ENCODE assay signal across 12 mouse cellular contexts in the genomic region with DNA sequence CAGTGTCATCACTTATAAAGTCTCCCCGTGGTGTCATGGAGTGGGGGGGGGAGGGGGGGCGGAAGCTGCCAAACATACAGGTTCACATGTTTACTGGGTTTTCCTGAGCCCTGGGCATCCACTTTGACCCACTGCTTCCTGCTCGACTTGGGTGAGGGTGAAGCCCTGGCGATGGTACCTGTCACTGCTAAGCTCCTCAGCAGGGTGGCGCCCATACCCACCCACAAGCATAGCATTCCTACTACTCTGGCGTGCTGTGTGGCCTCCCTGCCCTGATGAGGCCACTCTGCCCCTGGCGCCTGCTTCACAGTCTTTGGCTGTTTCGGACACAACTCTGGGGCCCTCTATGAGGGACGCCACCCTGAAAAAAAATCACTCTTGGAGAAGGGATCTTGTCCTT. TPM values are rescaled to one million over a fixed set of nuclear protein-coding genes. Genes with fewer than 3 reads are reported as not detected.
DNase-seq lines count a peak whose midpoint lies in the region; ATAC-seq and TF ChIP-seq lines count a peak whose summit lies in the region.
"Had no signal": no experiment of that assay in that cellular context is flagged by ENCODE, and none has a peak within 500 bp of the region (broad histone marks: within the 10 kb centered on the region; RNA-seq: fewer than 3 reads in every experiment).

No protein-coding gene starts in this region.

- H3K36me3 ChIP-seq in heart, embryonic 10.5 days, result peaks cover 33% of the 10 kb centered on the region
- H3K36me3 ChIP-seq in embryonic facial prominence, embryonic 10.5 days (replicated peaks), result peaks cover 44% of the 10 kb centered on the region
- H3K36me3 ChIP-seq in hindbrain, embryonic 13.5 days, result peaks cover 36% of the 10 kb centered on the region

- peaks cover 42% of the 10 kb centered on the region for H3K4me1 ChIP-seq in heart, embryonic 10.5 days
- H3K4me1 ChIP-seq in embryonic facial prominence, embryonic 10.5 days, result peaks cover 51% of the 10 kb centered on the region
- peaks cover 41% of the 10 kb centered on the region for H3K4me1 ChIP-seq in hindbrain, embryonic 13.5 days (replicated peaks)

- TF ChIP-seq CTCF in layer of hippocampus, adult 2 months (conservative IDR thresholded peaks at IDR 0.05), result no peak

- no peaks in the 10 kb centered on the region for H3K27me3 ChIP-seq in heart, embryonic 10.5 days (ENCODE audit: insufficient read depth, poor library complexity, severe bottlenecking)
- H3K27me3 ChIP-seq in embryonic facial prominence, embryonic 10.5 days (replicated peaks; ENCODE audit: low read depth, poor library complexity, severe bottlenecking), result no peaks in the 10 kb centered on the region
- no peaks in the 10 kb centered on the region for H3K27me3 ChIP-seq in hindbrain, embryonic 13.5 days
- H3K27me3 ChIP-seq: CH12.LX; neural tube, embryonic 12.5 days had no signal

- H3K4me2 ChIP-seq in hindbrain, embryonic 13.5 days, result no peak overlapping the region

- H3K9ac ChIP-seq in hindbrain, embryonic 13.5 days, result peak overlapping the region; percentile 89

- no peak for DNase-seq in heart, embryonic 10.5 days (ENCODE audit: low spot score)
- no peak for DNase-seq in heart, postnatal 4 days
- no peak for DNase-seq in layer of hippocampus, adult 2 months (ENCODE audit: low spot score in 2 of 2)
- no peak for DNase-seq in layer of hippocampus, adult 8-10 months (ENCODE audit: low spot score in 2 of 2)
- no peak for DNase-seq in embryonic facial prominence, embryonic 10.5 days (ENCODE audit: low spot score)
- DNase-seq in right cerebral cortex, postnatal 14 days, result no peak
- DNase-seq in adipocyte (ENCODE audit: low spot score), result no peak
- DNase-seq: gastrocnemius, postnatal 10 days; kidney, adult 9 months had no signal

- no peaks in the 10 kb centered on the region for H3K9me3 ChIP-seq in heart, embryonic 10.5 days
- no peaks in the 10 kb centered on the region for H3K9me3 ChIP-seq in embryonic facial prominence, embryonic 10.5 days
- no peaks in the 10 kb centered on the region for H3K9me3 ChIP-seq in hindbrain, embryonic 13.5 days
- H3K9me3 ChIP-seq: neural tube, embryonic 12.5 days had no signal

- peak overlapping the region; percentile 86; the same call in 1 of the 2 replicates for H3K4me3 ChIP-seq in heart, embryonic 10.5 days
- H3K4me3 ChIP-seq in layer of hippocampus, adult 2 months, result peak overlapping the region; percentile 82
- H3K4me3 ChIP-seq in embryonic facial prominence, embryonic 10.5 days, result no peak overlapping the region
- no peak overlapping the region for H3K4me3 ChIP-seq in hindbrain, embryonic 13.5 days
- H3K4me3 ChIP-seq: neural tube, embryonic 12.5 days had no signal

- ATAC-seq in hindbrain, embryonic 13.5 days (ENCODE audit: low FRiP score), result no peak

- H3K27ac ChIP-seq in heart, embryonic 10.5 days, result peak overlapping the region; percentile 91
- H3K27ac ChIP-seq in layer of hippocampus, adult 2 months, result peak overlapping the region; percentile 94
- H3K27ac ChIP-seq in embryonic facial prominence, embryonic 10.5 days (replicated peaks), result 0 out of 2 replicates have a peak overlapping the region, but pooled peaks have one; percentile 21
- no peak overlapping the region for H3K27ac ChIP-seq in hindbrain, embryonic 13.5 days
- H3K27ac ChIP-seq: neural tube, embryonic 12.5 days had no signal

- WGBS in heart, embryonic 10.5 days, result 65% methylated on average over 9 of the region's 9 CpGs
- WGBS in embryonic facial prominence, embryonic 10.5 days, result 73% methylated on average over 9 of the region's 9 CpGs
- WGBS in hindbrain, embryonic 13.5 days, result 74% methylated on average over 9 of the region's 9 CpGs

RNA-seq across cellular contexts. Expression of gene Sh3glb2, which starts 2.2 kb away (rescaled TPM):
- polyA plus RNA-seq in heart, embryonic 10.5 days (2016; fragmentation: Nextera tagmentation; extraction: Ambion mirVana), result 101 and 132 TPM in 2 replicates
- 10 to 100 TPM; 72.7 to 73.7 TPM for total RNA-seq in heart, postnatal 4 days (2021)
- 100 to 1,000 TPM; 287 to 288 TPM for total RNA-seq in layer of hippocampus, adult 2 months (2021)
- total RNA-seq in layer of hippocampus, adult 8-10 months (2022), result 100 to 1,000 TPM; 230 to 295 (median 278) TPM
- 84.8 and 85.6 TPM in 2 replicates for polyA plus RNA-seq in embryonic facial prominence, embryonic 10.5 days (2016; fragmentation: Nextera tagmentation; extraction: Ambion mirVana)
- polyA plus RNA-seq in hindbrain, embryonic 13.5 days (2015; fragmentation: Nextera tagmentation; extraction: Ambion mirVana), result 146 and 160 TPM in 2 replicates

RNA-seq across cellular contexts. Expression of gene Miga2, which starts 7.1 kb away (rescaled TPM):
- polyA plus RNA-seq in heart, embryonic 10.5 days (2016; fragmentation: Nextera tagmentation; extraction: Ambion mirVana), result 28.2 and 35.1 TPM in 2 replicates
- 10 to 100 TPM; 52.4 to 63.5 TPM for total RNA-seq in heart, postnatal 4 days (2021)
- total RNA-seq in layer of hippocampus, adult 2 months (2021), result 100 to 1,000 TPM; 112 to 120 TPM
- total RNA-seq in layer of hippocampus, adult 8-10 months (2022), result 100 to 1,000 TPM; 104 to 146 (median 121) TPM
- polyA plus RNA-seq in embryonic facial prominence, embryonic 10.5 days (2016; fragmentation: Nextera tagmentation; extraction: Ambion mirVana), result 29.3 and 30.8 TPM in 2 replicates
- 27.0 and 33.1 TPM in 2 replicates for polyA plus RNA-seq in hindbrain, embryonic 13.5 days (2015; fragmentation: Nextera tagmentation; extraction: Ambion mirVana)

RNA-seq across cellular contexts. Expression of gene Dolpp1, which starts 35.1 kb away (rescaled TPM):
- 29.9 and 36.1 TPM in 2 replicates for polyA plus RNA-seq in heart, embryonic 10.5 days (2016; fragmentation: Nextera tagmentation; extraction: Ambion mirVana)
- 10 to 100 TPM; 14.2 to 14.6 TPM for total RNA-seq in heart, postnatal 4 days (2021)
- 10 to 100 TPM; 22.8 to 24.0 TPM for total RNA-seq in layer of hippocampus, adult 2 months (2021)
- 10 to 100 TPM; 23.2 to 30.7 (median 25.1) TPM for total RNA-seq in layer of hippocampus, adult 8-10 months (2022)
- polyA plus RNA-seq in embryonic facial prominence, embryonic 10.5 days (2016; fragmentation: Nextera tagmentation; extraction: Ambion mirVana), result 46.2 and 47.9 TPM in 2 replicates
- polyA plus RNA-seq in hindbrain, embryonic 13.5 days (2015; fragmentation: Nextera tagmentation; extraction: Ambion mirVana), result 51.2 and 53.9 TPM in 2 replicates

RNA-seq across cellular contexts. Expression of gene Crat, which starts 58.7 kb away (rescaled TPM):
- polyA plus RNA-seq in heart, embryonic 10.5 days (2016; fragmentation: Nextera tagmentation; extraction: Ambion mirVana), result 36.1 and 55.2 TPM in 2 replicates
- 100 to 1,000 TPM; 379 to 401 TPM for total RNA-seq in heart, postnatal 4 days (2021)
- total RNA-seq in layer of hippocampus, adult 2 months (2021), result 10 to 100 TPM; 50.9 to 51.6 TPM
- total RNA-seq in layer of hippocampus, adult 8-10 months (2022), result 10 to 100 TPM; 48.9 to 59.3 (median 50.7) TPM
- 19.9 and 20.3 TPM in 2 replicates for polyA plus RNA-seq in embryonic facial prominence, embryonic 10.5 days (2016; fragmentation: Nextera tagmentation; extraction: Ambion mirVana)
- polyA plus RNA-seq in hindbrain, embryonic 13.5 days (2015; fragmentation: Nextera tagmentation; extraction: Ambion mirVana), result 22.1 and 24.0 TPM in 2 replicates

RNA-seq across cellular contexts. Expression of gene Ptpa, which starts 58.9 kb away (rescaled TPM):
- polyA plus RNA-seq in heart, embryonic 10.5 days (2016; fragmentation: Nextera tagmentation; extraction: Ambion mirVana), result 129 and 140 TPM in 2 replicates
- total RNA-seq in heart, postnatal 4 days (2021), result 100 to 1,000 TPM; 139 TPM
- total RNA-seq in layer of hippocampus, adult 2 months (2021), result 100 to 1,000 TPM; 152 to 168 TPM
- 100 to 1,000 TPM; 165 to 175 (median 173) TPM for total RNA-seq in layer of hippocampus, adult 8-10 months (2022)
- polyA plus RNA-seq in embryonic facial prominence, embryonic 10.5 days (2016; fragmentation: Nextera tagmentation; extraction: Ambion mirVana), result 161 and 162 TPM in 2 replicates
- polyA plus RNA-seq in hindbrain, embryonic 13.5 days (2015; fragmentation: Nextera tagmentation; extraction: Ambion mirVana), result 129 and 133 TPM in 2 replicates

Comparison
In these comparisons a context has a peak if more than half of its experiments do, and no peak if none do; other contexts are left out.
1. H3K4me3 ChIP-seq: peak in heart, embryonic 10.5 days (single experiment) and layer of hippocampus, adult 2 months (single experiment); none in embryonic facial prominence, embryonic 10.5 days (single experiment) and hindbrain, embryonic 13.5 days (single experiment).